Mouse (Mus musculus): Measurements from ENCODE around the gene Golga4.

DNA sequence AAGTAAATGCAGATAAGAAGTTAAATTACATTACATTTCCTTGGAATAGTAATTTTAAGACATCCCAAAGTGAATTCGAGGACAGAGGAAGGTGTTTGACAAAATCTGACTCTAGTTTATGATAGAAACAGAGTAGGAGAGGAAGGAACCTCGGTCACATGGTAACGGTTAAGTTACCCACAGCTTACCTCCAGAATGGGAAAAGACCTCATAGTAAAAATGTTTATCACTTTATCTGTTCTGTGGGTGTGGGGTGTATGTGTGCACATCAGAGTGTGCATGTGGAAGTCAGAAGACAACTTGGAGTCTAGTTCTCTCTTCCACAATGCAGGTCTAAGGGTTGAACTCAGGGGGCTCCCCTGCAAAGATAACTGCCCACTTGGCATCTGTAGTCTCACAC is 10.1 kb downstream of the Golga4 start:
- no peak for TF ChIP-seq CTCF (IDR thresholded peaks at IDR 0.05; ENCODE audit: borderline replicate concordance, control insufficient read depth, extremely low read depth, insufficient read depth, low read length, poor library complexity)
- TF ChIP-seq POLR2A (IDR thresholded peaks at IDR 0.05; ENCODE audit: control insufficient read depth, extremely low read depth, insufficient read depth, low read length, poor library complexity): no peak
